Mouse (Mus musculus) natural killer cell, adult 2 months (primary cell): ENCODE data around the gene Mpc2.
A peak's percentile ranks its signal among the peaks of the same experiment; 100 is the strongest.

ENCODE experiments used
- DNase-seq, 2 experiments: peaks; one replicate each; pipeline ENCODE4 v3.0.0; 2022; ENCODE audit warnings: low spot score in 2 of 2

The Mpc2 gene

GRCm38 (mm10) chr1:165460360-165460800 lies at the start of gene Mpc2, which contains the start of gene Dcaf6:
TSS of gene Mpc2 (plus strand) at chr1:165460637.
TSS of gene Dcaf6 (minus strand) at chr1:165460475.
- DNase-seq, result peak; percentile 100

GRCm38 (mm10) chr1:165421357-165421915 lies 39.0 kb upstream of the Mpc2 start:
- no peak for DNase-seq

DNA sequence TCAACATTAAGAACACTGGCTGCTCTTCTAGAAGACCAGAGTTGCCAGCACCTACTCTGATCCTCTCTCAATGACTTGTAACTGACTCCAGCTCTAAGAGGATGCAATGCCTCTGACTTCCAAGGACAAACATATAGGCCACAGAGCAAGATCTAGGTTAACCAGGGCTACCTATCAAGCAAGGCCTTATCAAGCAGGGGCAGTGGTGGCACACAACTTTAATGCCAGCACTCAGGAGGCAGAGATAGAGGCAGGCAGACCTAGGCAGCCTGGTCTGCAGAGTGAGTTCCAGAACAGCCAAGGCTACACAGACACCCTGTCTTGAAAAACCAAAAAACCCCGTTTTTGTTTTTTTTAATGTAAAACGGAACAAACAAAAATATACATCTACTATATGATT lies 34.2 kb upstream of the Mpc2 start:
- no peak for DNase-seq

DNA sequence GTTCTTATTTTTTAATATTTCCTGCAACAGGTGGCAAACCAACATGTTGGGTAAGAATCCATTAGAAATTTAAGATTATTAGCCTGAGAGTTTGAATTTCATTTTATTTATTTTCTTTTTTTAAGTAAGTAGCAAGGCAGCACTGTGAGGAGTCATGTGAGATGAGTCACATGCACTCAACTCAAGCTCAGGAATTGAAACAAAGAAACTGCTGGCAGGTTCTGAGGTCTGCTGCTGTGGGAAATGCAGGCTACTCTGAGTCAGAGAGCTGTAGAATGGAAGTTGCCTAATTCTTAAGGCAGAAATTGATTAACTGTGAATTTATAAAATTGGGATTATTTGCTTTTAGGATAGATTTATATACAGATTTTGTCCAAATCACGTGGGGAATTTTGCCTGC lies 27.6 kb upstream of the Mpc2 start:
- DNase-seq, result no peak

GRCm38 (mm10) chr1:165438289-165439021 lies 22.0 kb upstream of the Mpc2 start:
- no peak for DNase-seq

DNA sequence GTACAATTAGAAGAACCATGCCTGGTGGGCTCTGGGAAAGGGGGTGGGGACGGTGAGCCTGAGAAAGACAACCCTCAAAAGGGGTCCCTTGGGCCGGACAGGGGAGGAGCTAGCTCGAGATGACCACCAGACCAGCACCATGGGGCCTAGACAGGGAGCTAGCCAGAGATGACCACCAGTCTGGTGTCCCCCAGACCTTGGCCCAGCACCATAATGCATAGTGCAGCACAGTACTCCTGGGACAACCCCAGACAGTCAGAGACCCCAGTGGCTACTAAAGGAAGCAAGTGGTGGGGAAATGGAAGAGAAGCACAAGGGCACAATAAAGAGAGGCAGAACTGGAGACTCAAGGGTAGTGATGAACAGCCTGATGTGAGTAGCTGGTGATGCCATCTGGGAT lies 19.6 kb upstream of the Mpc2 start:
- no peak for DNase-seq

DNA sequence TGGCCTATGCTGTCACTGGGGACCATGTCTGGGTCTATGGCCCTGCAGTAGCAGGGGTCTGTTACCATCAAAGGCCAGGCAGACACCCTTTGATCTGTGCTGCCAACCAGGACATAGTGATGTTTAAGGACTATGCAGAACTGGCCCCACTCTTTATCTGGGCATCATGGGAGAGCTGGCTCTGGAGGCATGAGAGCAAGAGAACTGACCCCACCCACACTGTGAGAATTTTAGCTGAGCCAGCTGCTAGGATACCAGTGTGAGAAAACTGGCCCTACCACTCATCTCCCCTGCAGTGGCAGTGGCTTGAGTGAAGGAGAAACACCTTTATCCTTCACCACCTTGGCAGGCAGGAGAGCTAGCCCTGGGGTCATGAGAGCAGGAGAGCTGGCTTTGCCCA lies 19.2 kb upstream of the Mpc2 start:
- DNase-seq, result no peak

- DNase-seq, result no peak
Measured at GRCm38 (mm10) chr1:165441719-165442118, 18.7 kb upstream of the Mpc2 start.

- no peak for DNase-seq
Measured at GRCm38 (mm10) chr1:165459041-165459502, 1.4 kb upstream of the Mpc2 start.

DNA sequence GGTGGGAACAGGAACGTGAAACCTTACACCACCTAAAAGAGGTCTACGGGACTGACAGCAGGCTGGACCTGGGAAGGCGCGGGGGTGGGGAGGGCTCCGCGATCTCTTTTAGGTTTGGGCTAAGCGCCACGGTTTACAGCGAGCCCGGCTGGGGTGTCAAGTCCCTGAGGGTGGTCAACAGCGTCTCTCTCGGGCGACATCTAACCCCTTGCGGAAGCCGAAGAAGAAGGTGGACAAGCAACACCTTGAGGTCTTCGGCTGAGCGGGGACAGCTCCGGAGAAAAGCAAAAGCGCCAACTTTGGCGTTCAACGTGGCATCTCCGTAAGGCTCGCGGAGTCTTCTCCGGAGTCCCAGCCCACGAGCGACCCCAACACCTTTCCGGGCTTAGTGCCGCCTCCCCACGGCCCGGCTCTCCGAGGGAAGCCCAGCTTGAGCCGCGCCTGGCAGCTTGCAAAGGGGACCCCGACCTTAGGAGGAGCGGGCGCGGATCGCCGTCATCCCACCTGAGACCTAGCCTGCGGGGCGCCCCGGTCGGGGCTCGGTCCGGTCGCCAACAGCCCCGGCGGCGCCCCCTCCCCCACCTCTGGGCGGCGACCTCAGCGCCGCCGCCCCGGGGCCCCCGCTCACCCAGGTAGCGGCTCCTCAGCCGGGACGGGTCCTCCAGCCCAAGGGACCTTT lies 795 bp upstream of the Mpc2 start:
- peak; percentile 28 to 30 for DNase-seq

DNA sequence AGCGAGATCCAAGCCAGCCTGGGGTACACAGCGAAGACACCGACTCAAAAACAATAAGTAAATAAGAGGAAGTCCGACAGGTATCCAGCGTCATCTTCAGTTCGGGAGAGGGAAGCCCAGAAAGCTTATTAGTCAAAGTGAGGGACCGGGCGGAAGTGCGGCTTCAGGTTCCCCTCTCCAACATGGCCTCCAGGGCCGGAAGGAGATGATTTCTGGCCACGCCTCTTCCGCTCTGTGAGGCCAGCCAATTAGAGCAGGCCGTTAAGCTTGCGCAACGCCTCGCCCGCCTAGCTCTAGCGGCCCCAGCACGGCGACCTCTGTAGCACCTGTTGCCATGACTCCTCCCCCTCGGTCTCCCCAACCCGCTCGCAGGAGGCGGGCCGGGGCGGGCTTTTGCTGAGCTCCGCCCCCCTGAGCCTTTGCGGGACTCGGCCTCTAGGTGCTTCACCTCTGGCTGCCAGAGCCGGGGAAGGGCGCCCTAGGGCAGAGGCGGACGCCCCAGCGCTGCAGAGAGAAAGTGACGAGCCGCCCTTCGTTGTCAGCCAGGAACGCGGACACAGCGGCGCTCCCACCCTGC lies 452 bp downstream of the Mpc2 start:
- peak; percentile 99 to 100 for DNase-seq

- DNase-seq, result peak in 1 of 2 experiments; percentile 10
Measured at GRCm38 (mm10) chr1:165461681-165462080, 1.2 kb downstream of the Mpc2 start.

DNA sequence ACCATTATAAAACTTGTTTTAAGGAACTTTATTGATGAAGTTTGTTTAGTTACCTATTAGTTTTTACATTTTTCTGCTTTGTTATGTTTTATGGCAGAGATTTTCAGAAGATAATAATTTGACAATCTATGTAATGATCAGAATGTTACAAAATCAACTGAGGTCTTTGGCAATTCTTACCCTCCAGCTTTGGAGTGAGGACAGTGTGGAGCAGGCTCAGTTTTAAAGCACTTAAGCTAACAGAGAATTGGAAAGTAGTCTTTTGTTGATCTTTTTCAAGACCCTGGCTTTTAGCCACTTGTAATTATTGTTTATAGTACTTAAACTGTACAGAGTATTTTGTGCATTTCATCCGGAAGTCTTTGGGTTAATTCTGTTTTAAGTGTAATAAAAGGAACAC lies 2.4 kb downstream of the Mpc2 start:
- no peak for DNase-seq

DNA sequence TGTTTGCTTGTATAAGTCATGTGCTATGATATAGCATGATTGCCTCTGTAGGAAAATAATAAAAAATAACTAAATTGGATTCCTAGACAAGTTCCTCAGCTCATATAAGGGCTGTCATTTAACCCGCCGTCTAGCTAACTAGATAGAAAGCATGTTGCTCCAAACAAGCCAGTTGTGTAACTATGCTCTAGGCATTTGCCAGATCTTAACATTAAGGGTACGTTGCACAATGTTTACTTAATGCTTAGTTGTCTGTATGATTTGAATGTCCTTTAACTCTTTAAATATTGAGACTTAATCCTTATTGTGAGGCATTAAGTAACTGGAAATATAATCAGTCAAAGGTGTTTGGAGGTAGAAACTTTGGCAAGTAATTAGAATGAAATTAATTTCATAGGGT lies 4.1 kb downstream of the Mpc2 start:
- DNase-seq, result no peak

DNA sequence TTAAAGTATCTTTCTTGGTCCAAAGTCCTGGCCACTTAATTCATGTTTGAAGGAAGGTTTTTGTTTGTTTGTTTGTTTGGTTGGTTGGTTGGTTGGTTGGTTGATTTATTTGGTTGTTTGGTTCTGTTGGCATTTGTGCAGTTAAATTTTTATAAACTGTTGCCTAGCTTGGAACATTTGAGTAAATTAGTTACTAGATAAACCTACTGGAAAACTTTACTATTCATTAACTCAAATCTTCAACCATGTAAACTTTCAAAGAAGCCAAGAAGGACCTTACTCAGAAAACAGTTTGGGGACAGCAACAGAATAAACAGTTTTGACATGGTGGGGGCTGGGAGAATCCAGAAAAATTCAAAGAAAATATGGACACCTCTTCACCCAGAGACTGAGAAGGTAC lies 8.5 kb downstream of the Mpc2 start:
- DNase-seq, result no peak

- DNase-seq, result no peak
Measured at GRCm38 (mm10) chr1:165469717-165470116, 9.3 kb downstream of the Mpc2 start.

DNA sequence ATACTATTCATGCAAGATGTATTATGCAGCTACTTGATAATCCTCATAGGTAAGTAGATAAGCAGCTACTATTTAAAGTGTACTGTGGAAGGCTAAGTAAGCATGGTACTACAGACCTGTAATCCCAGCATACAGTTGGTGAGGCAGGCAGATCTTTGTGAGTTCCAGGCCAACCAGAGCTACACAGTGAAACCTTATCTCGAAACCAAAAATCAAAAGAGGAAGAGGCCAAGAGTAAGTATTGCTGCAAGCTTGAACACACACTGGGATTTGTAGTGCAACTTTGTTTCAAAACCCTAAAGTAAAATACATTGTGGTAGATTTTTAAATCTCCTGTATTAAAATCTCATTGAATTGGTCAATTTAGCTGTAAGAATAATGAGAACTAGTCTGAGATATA lies 11.1 kb downstream of the Mpc2 start:
- no peak for DNase-seq

- no peak for DNase-seq
Measured at GRCm38 (mm10) chr1:165484688-165485233, 24.3 kb downstream of the Mpc2 start, which contains the start of gene Adcy10. TSS of gene Adcy10 (plus strand) at chr1:165485183.

- DNase-seq, result no peak
Measured at GRCm38 (mm10) chr1:165486108-165486507, 25.7 kb downstream of the Mpc2 start.

DNA sequence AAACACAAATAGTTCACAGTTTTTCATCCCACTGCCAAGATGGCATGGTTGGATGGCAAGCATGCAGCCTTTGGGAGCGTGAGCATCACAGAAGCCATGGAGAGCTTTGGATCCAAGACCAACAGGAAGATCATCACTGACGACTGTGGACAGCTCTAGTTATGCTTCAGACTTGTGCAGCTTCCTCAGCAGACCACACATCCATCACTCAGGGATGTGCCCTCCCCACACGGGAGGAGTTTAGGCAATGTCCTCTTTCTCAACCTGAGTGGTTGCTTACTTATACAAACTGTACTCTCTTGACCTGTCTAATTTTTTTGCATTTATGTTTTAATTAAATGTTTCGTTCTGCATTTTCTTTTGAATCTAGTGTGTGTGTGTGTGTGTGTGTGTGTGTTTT lies 28.8 kb downstream of the Mpc2 start:
- no peak for DNase-seq

DNA sequence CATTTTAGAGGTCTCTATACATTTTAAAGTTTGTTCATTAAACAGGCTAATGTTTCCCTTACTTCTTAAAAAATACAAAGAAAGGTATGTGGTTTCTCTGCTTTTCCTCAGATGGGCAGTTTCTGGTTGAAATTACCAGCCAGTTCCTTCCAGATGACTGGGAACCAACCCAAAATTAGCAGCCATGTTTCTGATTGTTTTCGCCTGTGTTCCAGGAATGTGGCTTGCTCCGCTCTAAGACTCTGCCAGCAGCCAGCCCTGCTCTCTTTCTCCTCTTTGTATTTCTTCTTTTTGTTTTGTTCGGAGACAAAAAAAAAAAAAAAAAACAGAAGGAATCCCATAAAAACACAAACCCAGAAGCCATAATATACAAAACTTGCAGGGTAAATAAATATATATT lies 38.4 kb downstream of the Mpc2 start:
- DNase-seq, result no peak
